Comparison of ENCODE assay signal across 15 mouse cellular contexts in genomic region chr5:21172316-21172715, GRCm38 (mm10). TPM values are rescaled to one million over a fixed set of nuclear protein-coding genes. Genes with fewer than 3 reads are reported as not detected.
DNase-seq lines count a peak whose midpoint lies in the region; ATAC-seq and TF ChIP-seq lines count a peak whose summit lies in the region.
"Had no signal": no experiment of that assay in that cellular context is flagged by ENCODE, and none has a peak within 500 bp of the region (broad histone marks: within the 10 kb centered on the region; RNA-seq: fewer than 3 reads in every experiment).

No protein-coding gene starts in this region.

- TF ChIP-seq CTCF in midbrain, postnatal 0 days (IDR thresholded peaks at IDR 0.05): no peak

- no peak overlapping the region for H3K9ac ChIP-seq in forebrain, embryonic 15.5 days (replicated peaks)
- no peak overlapping the region for H3K9ac ChIP-seq in forebrain, embryonic 16.5 days (replicated peaks; ENCODE audit: low read depth, low read length)
- H3K9ac ChIP-seq in midbrain, embryonic 14.5 days (replicated peaks; ENCODE audit: low read length): no peak overlapping the region
- H3K9ac ChIP-seq in midbrain, postnatal 0 days (replicated peaks; ENCODE audit: low read length, poor library complexity, severe bottlenecking): no peak overlapping the region
- H3K9ac ChIP-seq: limb, embryonic 13.5 days had no signal

- H3K4me1 ChIP-seq in forebrain, embryonic 15.5 days: peaks cover 54% of the 10 kb centered on the region
- H3K4me1 ChIP-seq in forebrain, embryonic 16.5 days (replicated peaks; ENCODE audit: control insufficient read depth, insufficient read depth, low read length): peaks cover 36% of the 10 kb centered on the region
- H3K4me1 ChIP-seq in midbrain, embryonic 14.5 days (ENCODE audit: control insufficient read depth, insufficient read depth, low read length): peaks cover 9% of the 10 kb centered on the region
- peaks cover 39% of the 10 kb centered on the region for H3K4me1 ChIP-seq in midbrain, embryonic 10.5 days
- 0 out of 2 replicates have a peak, but pooled peaks cover 8% of the 10 kb centered on the region for H3K4me1 ChIP-seq in midbrain, postnatal 0 days (ENCODE audit: insufficient read depth, low read length)
- H3K4me1 ChIP-seq in heart, embryonic 10.5 days: 0 out of 2 replicates have a peak, but pooled peaks cover 3% of the 10 kb centered on the region

- H3K9me3 ChIP-seq in forebrain, embryonic 15.5 days: no peaks in the 10 kb centered on the region
- no peaks in the 10 kb centered on the region for H3K9me3 ChIP-seq in forebrain, embryonic 16.5 days (ENCODE audit: control insufficient read depth, low read length)
- no peaks in the 10 kb centered on the region for H3K9me3 ChIP-seq in midbrain, embryonic 14.5 days (ENCODE audit: control insufficient read depth, low read length)
- H3K9me3 ChIP-seq in midbrain, embryonic 10.5 days (replicated peaks): no peaks in the 10 kb centered on the region
- no peaks in the 10 kb centered on the region for H3K9me3 ChIP-seq in midbrain, postnatal 0 days (ENCODE audit: low read length)
- H3K9me3 ChIP-seq in heart, embryonic 10.5 days: no peaks in the 10 kb centered on the region
- H3K9me3 ChIP-seq: limb, embryonic 13.5 days had no signal

- H3K4me3 ChIP-seq in forebrain, embryonic 15.5 days: no peak overlapping the region
- no peak overlapping the region for H3K4me3 ChIP-seq in forebrain, embryonic 16.5 days (replicated peaks; ENCODE audit: low read length)
- no peak overlapping the region for H3K4me3 ChIP-seq in midbrain, embryonic 14.5 days (replicated peaks; ENCODE audit: low read depth, low read length)
- H3K4me3 ChIP-seq in midbrain, embryonic 10.5 days: no peak overlapping the region
- H3K4me3 ChIP-seq in midbrain, postnatal 0 days (ENCODE audit: low read depth, low read length): no peak overlapping the region
- H3K4me3 ChIP-seq in heart, embryonic 10.5 days: no peak overlapping the region
- H3K4me3 ChIP-seq: erythroblast, embryonic 14.5 days; limb, embryonic 13.5 days had no signal

- no peak for ATAC-seq in forebrain, embryonic 15.5 days (replicated peaks)
- ATAC-seq in forebrain, embryonic 16.5 days: no peak
- no peak for ATAC-seq in midbrain, embryonic 14.5 days (ENCODE audit: low FRiP score, low TSS enrichment)
- no peak for ATAC-seq in midbrain, postnatal 0 days (ENCODE audit: low FRiP score)
- ATAC-seq: activated CD4-positive, CD25-positive, alpha-beta regulatory T cell, adult 4 months; CD4-positive, CD25-positive, alpha-beta regulatory T cell, adult 4 months had no signal

- 49% methylated on average over 3 of the region's 3 CpGs for WGBS in forebrain, embryonic 15.5 days
- WGBS in forebrain, embryonic 16.5 days: 36% methylated on average over 3 of the region's 3 CpGs
- WGBS in midbrain, embryonic 14.5 days: 51% methylated on average over 3 of the region's 3 CpGs
- WGBS in midbrain, embryonic 10.5 days: 82% methylated on average over 3 of the region's 3 CpGs
- 49% methylated on average over 3 of the region's 3 CpGs for WGBS in midbrain, postnatal 0 days
- 74% methylated on average over 3 of the region's 3 CpGs for WGBS in heart, embryonic 10.5 days

- peak; percentile 38 for DNase-seq in midbrain, embryonic 14.5 days
- no peak for DNase-seq in midbrain, embryonic 10.5 days (ENCODE audit: low spot score)
- DNase-seq in cerebellum, adult 8-10 months: peak; percentile 22
- DNase-seq in midbrain, postnatal 0 days (ENCODE audit: low spot score): peak; percentile 64
- DNase-seq in heart, embryonic 10.5 days (ENCODE audit: low spot score): no peak
- DNase-seq: heart, postnatal 14 days; kidney, adult 11 months; kidney, postnatal 14 days had no signal

- peak overlapping the region; percentile 78 for H3K27ac ChIP-seq in forebrain, embryonic 15.5 days (replicated peaks)
- no peak overlapping the region; the same call in none of the 2 replicates for H3K27ac ChIP-seq in forebrain, embryonic 16.5 days (ENCODE audit: low read length)
- no peak overlapping the region for H3K27ac ChIP-seq in midbrain, embryonic 14.5 days (replicated peaks; ENCODE audit: low read depth, low read length)
- no peak overlapping the region for H3K27ac ChIP-seq in midbrain, embryonic 10.5 days (replicated peaks)
- H3K27ac ChIP-seq in midbrain, postnatal 0 days (ENCODE audit: low read depth, low read length): no peak overlapping the region
- H3K27ac ChIP-seq in heart, embryonic 10.5 days: no peak overlapping the region
- H3K27ac ChIP-seq: limb, embryonic 13.5 days; macrophage had no signal

- H3K36me3 ChIP-seq in forebrain, embryonic 15.5 days: no peaks in the 10 kb centered on the region
- H3K36me3 ChIP-seq in forebrain, embryonic 16.5 days (ENCODE audit: control insufficient read depth, insufficient read depth): no peaks in the 10 kb centered on the region
- no peaks in the 10 kb centered on the region for H3K36me3 ChIP-seq in midbrain, embryonic 14.5 days (ENCODE audit: control insufficient read depth, insufficient read depth, low read length)
- H3K36me3 ChIP-seq in midbrain, embryonic 10.5 days: no peaks in the 10 kb centered on the region
- no peaks in the 10 kb centered on the region for H3K36me3 ChIP-seq in midbrain, postnatal 0 days (ENCODE audit: insufficient read depth, low read length)
- no peaks in the 10 kb centered on the region for H3K36me3 ChIP-seq in heart, embryonic 10.5 days
- H3K36me3 ChIP-seq: limb, embryonic 13.5 days had no signal

- no peak overlapping the region for H3K4me2 ChIP-seq in forebrain, embryonic 15.5 days (replicated peaks)
- H3K4me2 ChIP-seq in forebrain, embryonic 16.5 days (ENCODE audit: low read length): no peak overlapping the region
- no peak overlapping the region for H3K4me2 ChIP-seq in midbrain, embryonic 14.5 days (ENCODE audit: low read length)
- no peak overlapping the region for H3K4me2 ChIP-seq in midbrain, postnatal 0 days (ENCODE audit: low read depth, low read length, poor library complexity, severe bottlenecking)
- H3K4me2 ChIP-seq: limb, embryonic 13.5 days had no signal

- H3K27me3 ChIP-seq in forebrain, embryonic 15.5 days: no peaks in the 10 kb centered on the region
- H3K27me3 ChIP-seq in forebrain, embryonic 16.5 days (replicated peaks; ENCODE audit: control insufficient read depth, insufficient read depth, low read length): no peaks in the 10 kb centered on the region
- H3K27me3 ChIP-seq in midbrain, embryonic 14.5 days (ENCODE audit: control insufficient read depth, insufficient read depth, low read length): no peaks in the 10 kb centered on the region
- H3K27me3 ChIP-seq in midbrain, embryonic 10.5 days (ENCODE audit: low read depth, poor library complexity, severe bottlenecking): no peaks in the 10 kb centered on the region; the same call in 1 of the 2 replicates
- no peaks in the 10 kb centered on the region for H3K27me3 ChIP-seq in midbrain, postnatal 0 days (ENCODE audit: insufficient read depth, low read length)
- H3K27me3 ChIP-seq in heart, embryonic 10.5 days (ENCODE audit: insufficient read depth, poor library complexity, severe bottlenecking): no peaks in the 10 kb centered on the region
- H3K27me3 ChIP-seq: limb, embryonic 13.5 days had no signal

RNA-seq across cellular contexts. Expression of gene Gsap, which starts 13.7 kb away (rescaled TPM):
- 11.8 TPM in 2 replicates for polyA plus RNA-seq in forebrain, embryonic 15.5 days (2015; fragmentation: Nextera tagmentation; extraction: Ambion mirVana)
- polyA plus RNA-seq in forebrain, embryonic 16.5 days (2015; fragmentation: Nextera tagmentation; extraction: Ambion mirVana): 11.2 and 11.9 TPM in 2 replicates
- polyA plus RNA-seq in midbrain, embryonic 14.5 days (2014; fragmentation: Nextera tagmentation; extraction: Ambion mirVana): 9.1 and 9.2 TPM in 2 replicates
- polyA plus RNA-seq in midbrain, embryonic 10.5 days (2016; fragmentation: Nextera tagmentation; extraction: Ambion mirVana): 1.6 and 2.6 TPM in 2 replicates
- total RNA-seq in midbrain, postnatal 0 days (2014; rRNA removed): 7.2 and 8.2 TPM in 2 replicates
- polyA plus RNA-seq in midbrain, postnatal 0 days (2015; fragmentation: Nextera tagmentation; extraction: Ambion mirVana): 5.3 and 5.6 TPM in 2 replicates
- polyA plus RNA-seq in heart, embryonic 10.5 days (2016; fragmentation: Nextera tagmentation; extraction: Ambion mirVana): 0.73 and 0.78 TPM in 2 replicates

Comparison
In these comparisons a context has a peak if more than half of its experiments do, and no peak if none do; other contexts are left out.
1. DNase-seq: peak in midbrain, embryonic 14.5 days (single experiment), cerebellum, adult 8-10 months (single experiment) and midbrain, postnatal 0 days (single experiment); none in midbrain, embryonic 10.5 days (single experiment) and heart, embryonic 10.5 days (single experiment).